Mouse (Mus musculus): ENCODE data around the gene Birc3. TPM values are rescaled to one million over a fixed set of nuclear protein-coding genes. Genes with fewer than 3 reads are reported as not detected.
A peak's percentile ranks its signal among the peaks of the same experiment; 100 is the strongest.
"Not testable (repeated sequence)": the region's sequence is repeated elsewhere in the genome, so short reads cannot be mapped to it uniquely, and the experiment has no call there.

Gene Birc3
- polyA plus RNA-seq, 1 experiment from 2014 or later, result 7.9 TPM

GRCm38 (mm10) chr9:7891177-7891576, 18.2 kb upstream of the Birc3 start:
- Histone ChIP-seq H3K4me2 (no peak overlapping the region), H3K9ac (no peak overlapping the region), H3K36me3 (no peaks in the 10 kb centered on the region), H3K4me3 (replicated peaks) (no peak overlapping the region), H3K4me1 (no peaks in the 10 kb centered on the region), H3K27me3 (no peaks in the 10 kb centered on the region), H3K27ac (no peak overlapping the region), H3K9me3 (replicated peaks) (no peaks in the 10 kb centered on the region)
- ATAC-seq (replicated peaks; ENCODE audit: low FRiP score), result no peak
- WGBS, result 75% methylated on average over 1 of the region's 1 CpGs

- WGBS, result 96% methylated on average over 3 of the region's 3 CpGs
- no peak for ATAC-seq (replicated peaks; ENCODE audit: low FRiP score)
These were observed 11.4 kb upstream of the Birc3 start for GRCm38 (mm10) chr9:7884346-7884745.

GRCm38 (mm10) chr9:7882304-7882865, 9.4 kb upstream of the Birc3 start:
- 97% methylated on average over 1 of the region's 1 CpGs for WGBS

More at GRCm38 (mm10) chr9:7884346-7884745, 11.4 kb upstream of the Birc3 start:
- H3K36me3 ChIP-seq, result no peaks in the 10 kb centered on the region
- 0 out of 2 replicates have a peak, but pooled peaks cover 5% of the 10 kb centered on the region for H3K9me3 ChIP-seq (replicated peaks)
- no peak overlapping the region for H3K4me3 ChIP-seq (replicated peaks)
- no peak overlapping the region for H3K4me2 ChIP-seq
- no peaks in the 10 kb centered on the region for H3K4me1 ChIP-seq
- H3K27ac ChIP-seq, result no peak overlapping the region
- no peak overlapping the region for H3K9ac ChIP-seq
- H3K27me3 ChIP-seq, result no peaks in the 10 kb centered on the region

GRCm38 (mm10) chr9:7873511-7874211, 675 bp upstream of the Birc3 start:
- peak overlapping the region; percentile 28; the same call in 1 of the 2 replicates for H3K27ac ChIP-seq
- peaks cover 18% of the 10 kb centered on the region for H3K4me1 ChIP-seq
- no peaks in the 10 kb centered on the region for H3K27me3 ChIP-seq
- H3K9ac ChIP-seq, result no peak overlapping the region
- H3K9me3 ChIP-seq (replicated peaks), result no peaks in the 10 kb centered on the region
- H3K36me3 ChIP-seq, result no peaks in the 10 kb centered on the region
- H3K4me2 ChIP-seq, result peak overlapping the region; percentile 87; the same call in 1 of the 2 replicates
- no peak overlapping the region for H3K4me3 ChIP-seq (replicated peaks)
- 95% methylated on average over 8 of the region's 8 CpGs for WGBS
- ATAC-seq (replicated peaks; ENCODE audit: low FRiP score), result no peak

More at GRCm38 (mm10) chr9:7882304-7882865, 9.4 kb upstream of the Birc3 start:
- no peak overlapping the region for H3K9ac ChIP-seq
- H3K9me3 ChIP-seq (replicated peaks), result 0 out of 2 replicates have a peak, but pooled peaks cover 5% of the 10 kb centered on the region
- no peaks in the 10 kb centered on the region for H3K36me3 ChIP-seq
- no peaks in the 10 kb centered on the region for H3K27me3 ChIP-seq
- no peak overlapping the region for H3K4me3 ChIP-seq (replicated peaks)
- no peak for ATAC-seq (replicated peaks; ENCODE audit: low FRiP score)
- H3K27ac ChIP-seq, result no peak overlapping the region
- H3K4me2 ChIP-seq, result no peak overlapping the region
- no peaks in the 10 kb centered on the region for H3K4me1 ChIP-seq

- Histone ChIP-seq H3K27ac (peak overlapping the region; percentile 90), H3K9ac (peak overlapping the region; percentile 64), H3K9me3 (replicated peaks) (no peaks in the 10 kb centered on the region), H3K4me2 (peak overlapping the region; percentile 87), H3K27me3 (no peaks in the 10 kb centered on the region), H3K4me1 (peaks cover 18% of the 10 kb centered on the region), H3K36me3 (0 out of 2 replicates have a peak, but pooled peaks cover 6% of the 10 kb centered on the region), H3K4me3 (replicated peaks) (peak overlapping the region; percentile 57)
- WGBS, result 18% methylated on average over 23 of the region's 23 CpGs
- peak; percentile 70 for ATAC-seq (replicated peaks; ENCODE audit: low FRiP score)
These were observed 777 bp downstream of the Birc3 start for GRCm38 (mm10) chr9:7872044-7872774.

- WGBS, result 47% methylated on average over 4 of the region's 4 CpGs
- no peak overlapping the region for H3K4me3 ChIP-seq (replicated peaks)
- peak overlapping the region; percentile 87 for H3K4me2 ChIP-seq
- no peaks in the 10 kb centered on the region for H3K9me3 ChIP-seq (replicated peaks)
- H3K9ac ChIP-seq, result no peak overlapping the region
- H3K36me3 ChIP-seq, result 0 out of 2 replicates have a peak, but pooled peaks cover 6% of the 10 kb centered on the region
- H3K4me1 ChIP-seq, result peaks cover 18% of the 10 kb centered on the region
- H3K27ac ChIP-seq, result peak overlapping the region; percentile 90
- no peaks in the 10 kb centered on the region for H3K27me3 ChIP-seq
- ATAC-seq (replicated peaks; ENCODE audit: low FRiP score), result peak; percentile 85
These were observed 1.5 kb downstream of the Birc3 start for GRCm38 (mm10) chr9:7871316-7872043.

- WGBS, result 79% methylated on average over 10 of the region's 10 CpGs
- H3K9me3 ChIP-seq (replicated peaks), result no peaks in the 10 kb centered on the region
- peak overlapping the region; percentile 90 for H3K27ac ChIP-seq
- H3K4me3 ChIP-seq (replicated peaks), result no peak overlapping the region
- no peak overlapping the region for H3K9ac ChIP-seq
- H3K4me2 ChIP-seq, result no peak overlapping the region
- 0 out of 2 replicates have a peak, but pooled peaks cover 6% of the 10 kb centered on the region for H3K36me3 ChIP-seq
- ATAC-seq (replicated peaks; ENCODE audit: low FRiP score), result no peak
- no peaks in the 10 kb centered on the region for H3K27me3 ChIP-seq
- peaks cover 18% of the 10 kb centered on the region for H3K4me1 ChIP-seq
These were observed 2.2 kb downstream of the Birc3 start for GRCm38 (mm10) chr9:7870556-7871315.

GRCm38 (mm10) chr9:7868838-7869491, 4.0 kb downstream of the Birc3 start:
- H3K27ac ChIP-seq, result no peak overlapping the region
- H3K36me3 ChIP-seq, result 0 out of 2 replicates have a peak, but pooled peaks cover 6% of the 10 kb centered on the region
- H3K9me3 ChIP-seq (replicated peaks), result no peaks in the 10 kb centered on the region
- ATAC-seq (replicated peaks; ENCODE audit: low FRiP score), result no peak
- no peaks in the 10 kb centered on the region for H3K27me3 ChIP-seq
- H3K4me3 ChIP-seq (replicated peaks), result no peak overlapping the region
- H3K4me1 ChIP-seq, result peaks cover 18% of the 10 kb centered on the region
- H3K4me2 ChIP-seq, result no peak overlapping the region
- 88% methylated on average over 4 of the region's 4 CpGs for WGBS
- H3K9ac ChIP-seq, result no peak overlapping the region

GRCm38 (mm10) chr9:7867981-7868380, 5.0 kb downstream of the Birc3 start:
- Histone ChIP-seq H3K27ac (no peak overlapping the region), H3K36me3 (0 out of 2 replicates have a peak, but pooled peaks cover 6% of the 10 kb centered on the region), H3K27me3 (no peaks in the 10 kb centered on the region), H3K9ac (no peak overlapping the region), H3K4me2 (no peak overlapping the region), H3K4me3 (replicated peaks) (no peak overlapping the region), H3K4me1 (peaks cover 17% of the 10 kb centered on the region), H3K9me3 (replicated peaks) (no peaks in the 10 kb centered on the region)
- ATAC-seq (replicated peaks; ENCODE audit: low FRiP score), result no peak
- 94% methylated on average over 3 of the region's 3 CpGs for WGBS

- H3K4me1 ChIP-seq; H3K27ac ChIP-seq; H3K9ac ChIP-seq; H3K9me3 ChIP-seq (replicated peaks); H3K36me3 ChIP-seq; H3K4me2 ChIP-seq; H3K4me3 ChIP-seq (replicated peaks); H3K27me3 ChIP-seq; ATAC-seq (replicated peaks; ENCODE audit: low FRiP score): not testable (repeated sequence)
- 84% methylated on average over 2 of the region's 2 CpGs for WGBS
These were observed 6.0 kb downstream of the Birc3 start for GRCm38 (mm10) chr9:7866981-7867380.

- H3K4me2 ChIP-seq, result no peak overlapping the region
- no peak overlapping the region for H3K9ac ChIP-seq
- H3K4me3 ChIP-seq (replicated peaks), result no peak overlapping the region
- no peaks in the 10 kb centered on the region for H3K9me3 ChIP-seq (replicated peaks)
- H3K4me1 ChIP-seq, result no peaks in the 10 kb centered on the region
- no peak for ATAC-seq (replicated peaks; ENCODE audit: low FRiP score)
- no peaks in the 10 kb centered on the region for H3K27me3 ChIP-seq
- H3K27ac ChIP-seq, result no peak overlapping the region
- WGBS, result 84% methylated on average over 5 of the region's 5 CpGs
- no peaks in the 10 kb centered on the region for H3K36me3 ChIP-seq
These were observed 12.0 kb downstream of the Birc3 start for GRCm38 (mm10) chr9:7860976-7861375.

Measured in kidney, embryonic 15.5 days (tissue).